Mouse (Mus musculus): ENCODE data around the gene Stox2.

DNA sequence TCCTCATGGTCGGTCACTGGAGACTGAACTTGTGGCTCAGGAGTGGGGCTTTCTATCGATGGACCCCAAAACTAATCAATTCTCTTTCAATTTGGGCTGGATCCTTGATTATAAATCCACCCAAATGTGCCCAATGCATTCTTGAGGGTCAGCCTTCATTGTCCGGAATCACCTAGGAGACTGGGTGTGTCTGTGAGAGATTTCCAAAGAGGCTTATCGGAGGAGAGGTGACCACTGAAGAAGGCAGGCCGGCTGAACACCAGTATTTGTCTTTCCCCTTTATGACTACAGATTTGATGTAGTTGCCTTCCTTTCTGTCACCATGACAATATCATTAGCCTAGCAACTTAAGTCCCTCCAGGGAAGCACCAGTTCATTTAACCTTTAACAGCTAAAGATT lies 225.8 kb downstream of the Stox2 start:
- TF ChIP-seq CTCF (IDR thresholded peaks at IDR 0.05; ENCODE audit: extremely low read depth, insufficient read length, insufficient replicate concordance, low read depth, low read length) (no peak), POLR2A (IDR thresholded peaks at IDR 0.05; ENCODE audit: low read depth, low read length) (no peak)

All from small intestine, adult 2 months (tissue).